Mouse (Mus musculus) granulocyte monocyte progenitor cell, adult 5-6 weeks (primary cell): Measurements from ENCODE around the gene Cnnm2. TPM values are rescaled to one million over a fixed set of nuclear protein-coding genes. Genes with fewer than 3 reads are reported as not detected.

Experiments
- ATAC-seq: replicated peaks from 2 replicates; pipeline ENCODE4 v1.8.0; 2016; ENCODE audit warnings: mild to moderate bottlenecking, moderate TSS enrichment, inconsistent platforms; ENCODE audit not compliant: poor library complexity, severe bottlenecking
- total RNA-seq, 2 experiments: library from RNA; stranded (forward) in 1 of 2; stranded (reverse) in 1 of 2; fragments of 200-712, 200-1000 nt in 1 of 2; fragments of >200 nt in 1 of 2; fragmentation: Nextera tagmentation in 1 of 2; gene quantifications; 2 replicates each; pipeline ENCODE4 v1.2.3; 2014 to 2017

Cnnm2 gene
- total RNA-seq, 2 experiments from 2014 or later: 7.2 to 12.1 TPM

DNA sequence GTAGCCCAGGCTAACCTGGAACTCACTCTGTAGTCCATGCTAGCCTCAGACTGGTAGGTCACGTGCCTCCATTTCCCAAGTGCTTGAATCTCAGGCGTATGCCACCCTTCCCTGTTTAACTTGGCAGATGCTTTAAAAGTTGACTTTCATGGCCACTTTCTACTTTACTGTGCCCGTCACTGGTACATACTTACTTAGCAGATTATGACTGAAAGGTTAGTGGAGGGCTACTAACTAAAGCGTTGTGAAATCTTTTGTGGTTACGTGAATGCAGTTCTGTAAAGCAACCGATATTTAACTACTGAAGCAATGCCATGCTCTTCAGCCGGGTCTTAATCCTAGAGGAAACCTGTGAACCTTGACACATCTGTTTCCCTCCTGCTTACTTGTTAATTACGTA is 30.5 kb downstream of the Cnnm2 start:
- ATAC-seq: peak; percentile 74

DNA sequence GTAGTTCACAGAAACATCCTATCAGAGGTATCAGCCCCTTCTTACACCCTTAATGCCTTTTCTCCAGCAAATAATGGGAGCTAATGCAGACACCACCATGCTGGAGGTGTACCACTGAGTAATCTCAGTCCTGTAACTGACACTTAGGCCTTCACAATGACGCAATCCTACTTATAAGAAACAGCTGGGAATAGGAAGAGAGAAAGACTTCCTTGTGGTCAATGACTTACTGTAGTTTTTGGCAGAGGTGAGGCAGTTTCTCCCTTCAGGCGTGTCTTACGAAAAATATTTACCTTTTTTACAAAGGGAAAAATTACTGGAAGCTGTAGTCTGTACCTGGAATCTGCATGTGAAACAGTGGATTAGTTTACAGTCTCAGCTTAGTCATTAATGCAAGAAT is 31.1 kb downstream of the Cnnm2 start:
- ATAC-seq: peak; percentile 73

DNA sequence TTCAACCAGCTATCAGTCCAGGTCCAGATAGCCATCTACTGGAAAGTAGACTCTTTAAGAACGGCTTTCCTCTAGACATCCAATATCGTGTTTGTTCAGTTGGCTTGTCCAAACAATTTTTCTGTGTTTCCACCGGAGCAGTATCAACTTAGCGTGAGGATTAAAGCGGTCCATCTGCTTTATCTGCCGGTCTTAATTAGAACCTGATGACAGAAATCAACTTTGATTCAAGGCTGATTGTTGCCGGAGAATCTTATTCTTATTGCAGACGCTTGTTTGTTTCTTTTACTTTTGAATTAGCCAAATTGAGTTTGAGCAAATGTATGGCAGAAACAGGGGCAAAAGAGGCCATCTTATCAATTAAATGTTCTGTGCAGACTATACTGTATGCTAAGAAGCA is 32.8 kb downstream of the Cnnm2 start:
- ATAC-seq: no peak

DNA sequence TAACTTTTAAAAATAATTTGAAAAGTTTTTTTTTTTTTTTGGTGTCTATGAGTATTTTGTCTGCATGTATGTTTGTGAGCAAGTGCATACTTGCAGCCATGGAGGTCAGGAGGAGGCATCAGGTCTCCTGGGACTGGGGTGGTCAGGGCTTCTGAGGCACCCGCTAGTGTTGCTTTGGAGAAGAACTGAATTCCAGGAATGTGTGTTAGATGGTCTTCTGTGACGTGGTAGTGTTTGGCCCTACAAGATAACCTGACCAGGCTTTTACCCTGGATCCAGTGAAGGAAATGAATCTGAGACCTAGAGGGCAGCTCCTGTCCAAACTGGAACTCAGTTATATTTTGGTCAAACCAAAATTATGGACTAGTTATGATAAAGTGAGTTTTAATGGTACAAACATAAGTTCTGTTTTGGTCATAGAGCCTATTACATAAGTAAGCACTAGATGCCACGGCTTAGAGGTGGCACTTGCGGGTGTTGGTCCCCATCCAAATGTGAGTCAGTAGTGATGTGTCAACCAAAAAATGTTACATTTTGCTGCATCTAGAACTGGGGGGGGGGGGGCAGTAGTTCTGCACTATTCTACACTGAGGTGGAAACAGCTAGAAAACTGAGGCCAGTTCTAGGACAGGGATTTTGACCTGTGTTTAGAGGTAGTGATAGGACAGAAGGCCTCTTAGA is 38.6 kb downstream of the Cnnm2 start:
- no peak for ATAC-seq

DNA sequence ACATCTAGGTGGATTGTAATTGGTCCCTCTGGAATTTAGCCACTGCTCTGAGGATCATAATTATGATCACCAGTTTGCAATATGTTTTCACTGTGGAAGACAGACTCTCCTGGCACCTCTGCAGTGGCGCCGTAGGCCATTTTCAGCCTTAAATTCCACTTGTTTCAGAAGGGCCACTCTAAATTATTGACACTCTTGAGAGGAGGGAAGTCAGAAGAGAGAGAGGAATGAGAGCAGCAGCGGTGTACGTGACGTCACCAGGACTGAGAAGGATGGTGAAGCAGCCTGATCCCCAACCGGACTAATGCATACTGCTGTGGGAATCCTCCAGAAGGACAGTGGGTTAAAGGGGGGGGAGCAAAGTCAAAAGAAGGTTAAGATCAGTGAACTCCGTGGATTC is 40.1 kb downstream of the Cnnm2 start:
- ATAC-seq: no peak

DNA sequence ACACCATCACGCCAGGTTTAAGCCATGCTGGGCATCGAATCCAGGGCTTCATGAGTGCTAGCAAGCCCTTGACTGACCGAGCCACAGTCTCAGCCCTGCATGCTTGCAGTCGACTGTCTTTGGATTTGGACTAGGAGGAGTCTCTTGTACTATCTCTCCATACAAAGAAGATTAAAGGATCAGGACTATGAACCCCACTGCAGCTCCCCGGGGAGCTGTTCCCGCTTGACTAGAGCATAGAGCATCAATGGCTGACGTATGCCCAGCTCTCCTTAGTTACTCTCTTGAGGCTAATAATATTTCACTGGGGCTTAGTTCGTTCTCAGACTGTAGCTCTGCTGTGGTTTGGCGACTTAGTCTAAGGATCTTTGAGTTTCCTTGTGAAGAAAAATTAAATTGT is 40.9 kb downstream of the Cnnm2 start:
- ATAC-seq: no peak

DNA sequence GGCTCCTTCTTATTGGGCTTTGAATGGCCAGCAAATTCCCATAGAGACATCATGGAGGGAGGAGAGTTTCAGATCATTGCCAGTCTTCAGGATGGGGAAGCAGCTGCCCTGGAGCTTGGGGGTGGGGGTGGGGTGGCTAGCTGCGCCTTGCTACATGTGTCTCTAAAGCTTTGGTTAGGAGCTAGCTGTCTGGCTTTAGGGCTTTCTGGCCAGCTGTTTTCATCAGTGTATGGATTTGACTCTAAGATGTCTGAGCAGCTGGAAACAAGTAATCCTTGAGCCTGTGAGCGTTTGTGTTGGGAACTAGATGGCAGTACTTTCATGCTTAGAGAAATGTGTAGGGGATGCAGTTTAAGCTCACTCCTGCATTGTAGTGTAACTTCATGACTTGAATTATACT is 42.3 kb downstream of the Cnnm2 start:
- no peak for ATAC-seq

DNA sequence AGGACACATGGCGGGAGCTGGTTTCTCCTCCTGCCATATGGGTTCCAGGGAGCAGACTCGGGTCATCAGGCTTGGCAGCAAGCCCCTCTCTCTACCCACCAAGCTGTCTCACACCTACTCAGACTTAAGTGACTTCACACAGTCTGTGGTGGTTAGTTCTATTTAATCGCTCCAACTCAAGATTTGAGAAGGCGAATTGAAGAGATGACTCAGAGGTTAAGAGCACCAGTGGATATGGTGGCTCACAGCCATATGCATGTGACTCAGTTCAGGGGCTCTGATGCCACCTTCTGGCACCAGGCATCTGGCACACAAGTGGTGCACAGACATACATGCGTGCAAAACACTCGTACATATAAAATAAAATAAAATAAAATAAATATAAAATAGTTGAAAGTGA is 43.4 kb downstream of the Cnnm2 start:
- ATAC-seq: no peak

DNA sequence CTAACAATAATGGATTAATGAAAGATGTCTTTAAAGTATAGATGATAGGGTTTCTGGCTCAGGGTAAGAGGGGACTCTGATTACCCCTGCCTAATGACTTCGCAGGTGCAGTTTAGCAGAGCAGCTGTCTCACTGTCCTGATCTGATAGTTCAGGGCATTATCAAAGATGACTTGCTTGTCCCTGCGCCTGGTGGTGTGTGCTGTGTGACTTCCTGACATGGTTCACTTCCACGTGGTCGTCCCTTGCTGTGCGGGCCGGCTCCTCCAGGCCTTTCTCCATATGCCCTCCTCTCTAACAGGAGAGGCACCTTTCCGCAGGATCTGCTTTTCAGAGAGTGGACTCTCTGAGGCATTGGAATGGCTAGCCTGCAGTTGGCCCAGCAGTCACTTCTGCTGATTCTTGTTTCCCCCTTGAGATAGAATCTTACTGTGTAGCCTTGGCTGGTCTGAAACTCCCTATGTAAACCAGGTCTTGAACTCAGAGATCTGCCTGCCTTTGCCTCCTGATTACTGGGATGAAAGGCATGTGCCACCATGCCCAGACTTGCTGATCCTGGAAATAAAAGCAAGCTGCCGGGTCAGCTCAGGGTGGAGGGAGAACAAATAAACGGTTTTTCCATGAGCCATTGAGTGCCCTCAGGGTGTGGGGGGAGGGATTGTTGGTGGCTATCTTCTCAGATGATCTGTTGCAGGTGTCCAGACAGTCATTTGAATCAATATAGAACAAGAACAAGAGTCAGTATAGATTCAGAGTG is 44.7 kb downstream of the Cnnm2 start:
- no peak for ATAC-seq

DNA sequence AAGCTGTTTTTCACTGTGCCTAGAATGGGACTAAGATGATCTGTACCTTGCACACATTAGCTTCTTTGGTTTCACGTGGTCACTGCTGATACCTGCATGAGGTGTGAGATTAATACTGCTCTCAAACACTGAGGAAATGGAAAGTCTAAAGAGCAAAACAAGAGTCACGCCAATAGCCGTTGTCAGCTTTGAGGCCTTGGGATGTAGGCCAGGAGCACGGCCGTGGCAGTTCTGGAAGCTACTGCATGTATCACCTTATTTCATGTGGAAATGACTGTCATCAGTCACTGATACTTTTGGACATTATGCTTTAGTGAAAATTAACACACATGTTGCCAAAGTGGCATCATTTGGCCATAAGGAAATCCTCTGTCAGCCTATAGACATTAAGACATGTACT is 46.9 kb downstream of the Cnnm2 start:
- no peak for ATAC-seq

DNA sequence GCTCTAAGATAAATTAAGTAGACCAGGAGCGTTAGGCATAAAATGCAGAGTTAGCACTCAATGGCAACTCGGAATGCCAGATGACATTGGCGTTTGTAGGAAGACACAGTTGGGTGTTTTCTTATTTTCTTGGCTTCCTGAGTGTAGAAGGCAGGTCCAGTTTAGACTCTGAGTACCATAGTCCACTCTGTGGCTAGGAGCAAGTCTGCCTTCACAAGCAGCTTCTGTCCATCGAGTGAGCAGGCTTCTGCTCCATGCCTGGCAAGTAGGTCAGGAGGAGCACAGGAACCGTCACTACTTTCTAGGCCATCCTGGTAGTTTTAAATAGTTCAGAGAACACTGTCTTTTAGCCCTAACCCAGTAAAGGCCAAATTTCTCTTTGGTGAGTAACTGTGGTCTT is 47.6 kb downstream of the Cnnm2 start:
- ATAC-seq: no peak

DNA sequence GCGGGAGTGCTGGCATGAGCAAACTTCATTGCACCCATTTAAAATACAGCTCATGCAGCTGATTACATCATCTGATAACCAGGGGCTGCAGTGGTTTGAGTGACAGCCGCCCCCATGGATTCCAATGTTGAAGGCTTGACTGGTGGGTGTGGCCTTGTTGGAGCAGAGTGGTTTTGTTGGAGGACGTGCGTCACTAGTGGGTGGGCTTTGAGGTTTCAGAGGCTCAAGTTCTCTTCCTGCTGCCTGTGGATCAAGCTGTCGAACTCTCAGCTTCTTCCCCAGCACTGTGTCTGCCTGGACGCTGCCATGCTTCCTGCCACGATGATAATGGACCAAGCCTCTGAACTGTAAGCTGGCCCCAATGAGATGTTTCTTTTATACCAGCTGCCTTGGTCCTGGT is 57.9 kb downstream of the Cnnm2 start:
- peak; percentile 76 for ATAC-seq

DNA sequence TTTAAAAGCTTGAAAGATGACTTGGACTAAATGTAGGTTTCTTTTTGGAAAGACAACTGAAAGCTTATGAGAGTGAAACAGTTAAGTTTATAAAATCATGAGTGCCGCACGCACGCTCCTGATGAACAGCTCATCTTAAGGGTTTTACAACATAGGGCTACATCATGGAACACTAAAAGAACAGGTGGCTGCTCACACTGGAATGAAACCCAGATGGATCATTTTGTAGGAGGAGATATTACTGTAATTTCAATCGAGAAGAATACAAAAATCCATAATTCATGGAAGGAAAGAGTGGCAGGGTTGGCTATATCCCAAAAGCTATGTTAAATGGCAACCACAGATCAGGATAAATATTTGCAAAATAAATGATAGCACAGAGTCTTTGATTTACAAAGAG is 61.1 kb downstream of the Cnnm2 start:
- ATAC-seq: no peak

DNA sequence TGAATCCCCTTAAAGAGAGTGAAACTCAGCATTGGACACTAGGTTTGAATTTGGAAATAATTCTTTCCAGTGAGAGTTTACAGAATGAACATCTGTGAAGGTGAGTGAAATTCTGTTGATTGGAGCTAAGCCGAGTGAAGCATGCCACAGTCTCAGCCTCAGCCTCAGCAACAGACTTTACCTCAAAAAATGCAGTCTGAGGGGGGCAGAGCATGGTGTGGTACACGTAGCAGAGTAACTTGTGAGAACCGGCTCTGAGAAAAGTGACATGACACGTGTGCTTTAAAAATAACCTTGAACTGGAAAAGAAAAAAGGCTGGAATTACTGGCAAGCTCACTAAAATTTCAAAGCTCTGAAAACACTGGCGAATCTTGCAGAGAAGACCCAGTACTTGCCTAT is 62.4 kb downstream of the Cnnm2 start:
- ATAC-seq: no peak

DNA sequence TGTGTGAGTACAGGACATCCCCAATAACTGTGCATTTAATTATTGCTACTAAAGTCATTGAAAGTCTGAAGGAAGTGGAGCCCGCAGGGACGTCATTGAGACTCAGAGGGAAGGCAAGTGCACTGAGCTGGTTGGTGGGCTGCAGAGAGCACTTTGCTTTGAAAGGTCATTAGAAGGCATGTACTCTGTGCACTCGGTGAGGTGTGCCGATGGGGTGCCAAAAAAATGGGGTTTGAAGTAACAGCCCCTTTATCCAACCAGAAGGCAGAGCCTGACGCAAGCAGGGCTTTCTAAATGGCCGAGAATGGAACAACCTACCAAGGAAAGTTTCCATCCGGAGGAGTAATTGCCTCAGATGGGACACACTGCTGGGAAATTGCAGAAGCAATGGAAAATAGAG is 63.5 kb downstream of the Cnnm2 start:
- no peak for ATAC-seq

DNA sequence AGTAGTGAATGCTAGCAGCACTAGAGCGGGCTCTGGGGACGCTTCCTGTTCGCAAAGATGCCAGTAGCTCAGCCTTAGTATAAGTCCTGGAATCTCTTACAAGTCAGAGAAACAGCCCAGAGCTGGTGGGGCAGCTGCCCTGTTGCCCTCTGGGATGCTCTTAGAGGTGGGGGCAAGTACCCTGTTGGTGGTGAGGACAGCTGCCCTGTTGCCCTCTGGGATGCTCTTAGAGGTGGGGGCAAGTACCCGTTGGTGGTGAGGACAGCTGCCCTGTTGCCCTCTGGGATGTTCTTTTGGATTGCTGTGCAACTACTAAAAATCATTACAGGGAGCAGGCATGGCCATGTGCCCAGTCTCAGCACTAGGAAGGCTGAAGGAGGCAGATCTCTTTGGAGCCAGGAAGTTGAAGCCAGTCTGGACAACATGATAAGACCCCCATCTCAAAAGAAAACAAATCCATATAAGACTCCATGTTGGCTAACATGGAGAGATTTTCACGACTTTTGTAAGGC is 66.3 kb downstream of the Cnnm2 start:
- ATAC-seq: no peak

DNA sequence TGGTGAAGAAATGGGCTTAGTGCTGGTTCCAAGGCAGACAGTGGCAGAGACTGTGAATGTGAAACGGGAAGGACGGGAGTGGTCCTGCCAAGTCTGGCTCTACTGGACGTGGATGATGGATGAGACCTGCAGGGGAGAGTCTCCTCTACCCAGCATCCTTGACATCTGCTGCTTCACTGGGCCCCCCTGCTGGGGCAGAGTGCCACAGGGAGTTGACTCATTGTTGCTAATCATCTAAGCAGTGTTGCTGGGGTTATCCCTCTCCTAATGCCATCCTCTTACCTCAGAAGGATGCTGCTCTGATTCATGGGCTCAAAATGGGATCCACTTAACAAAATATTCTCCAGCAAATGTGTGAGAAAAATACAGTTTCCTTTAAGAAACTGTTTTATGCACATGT is 67.6 kb downstream of the Cnnm2 start:
- no peak for ATAC-seq

DNA sequence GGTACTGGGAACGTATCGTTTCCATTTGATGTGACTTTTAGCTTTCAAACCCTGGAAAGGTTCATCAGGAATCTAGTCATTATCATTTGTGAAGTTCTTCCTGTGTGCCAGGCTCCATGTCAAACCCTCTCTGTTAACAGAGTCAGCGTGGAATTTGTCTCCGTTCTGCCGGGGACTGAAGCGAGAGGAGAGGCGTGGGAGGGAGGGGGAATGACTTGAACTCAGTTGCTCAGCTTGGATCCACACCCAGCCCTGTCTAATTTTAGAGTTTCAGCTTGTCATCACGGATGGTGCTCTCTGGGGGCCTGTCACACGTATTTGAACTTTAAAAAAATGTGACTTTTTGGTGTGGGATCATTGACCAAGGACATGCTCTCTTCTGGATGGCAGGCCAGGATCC is 70.0 kb downstream of the Cnnm2 start:
- ATAC-seq: no peak

DNA sequence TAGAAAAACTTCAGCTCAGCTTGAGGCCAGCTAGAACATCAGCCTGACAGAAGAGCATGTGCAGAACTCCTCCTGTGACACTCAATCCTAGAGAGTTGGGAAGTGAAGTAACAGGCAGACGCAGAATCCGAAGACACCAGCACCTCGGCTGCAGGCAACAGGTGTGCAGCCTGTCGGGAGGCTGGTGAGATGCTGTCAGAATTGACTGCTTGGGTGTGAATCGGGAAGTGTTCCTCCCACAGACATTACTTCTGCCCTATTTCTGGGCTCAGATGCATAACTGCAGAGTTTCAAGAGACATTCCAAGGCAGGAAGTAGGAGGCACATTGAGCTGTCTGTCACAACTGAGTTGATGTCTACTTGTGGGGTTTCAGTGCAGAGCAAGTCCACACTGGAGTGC is 72.9 kb downstream of the Cnnm2 start:
- ATAC-seq: no peak; the same call in 1 of the 2 replicates

DNA sequence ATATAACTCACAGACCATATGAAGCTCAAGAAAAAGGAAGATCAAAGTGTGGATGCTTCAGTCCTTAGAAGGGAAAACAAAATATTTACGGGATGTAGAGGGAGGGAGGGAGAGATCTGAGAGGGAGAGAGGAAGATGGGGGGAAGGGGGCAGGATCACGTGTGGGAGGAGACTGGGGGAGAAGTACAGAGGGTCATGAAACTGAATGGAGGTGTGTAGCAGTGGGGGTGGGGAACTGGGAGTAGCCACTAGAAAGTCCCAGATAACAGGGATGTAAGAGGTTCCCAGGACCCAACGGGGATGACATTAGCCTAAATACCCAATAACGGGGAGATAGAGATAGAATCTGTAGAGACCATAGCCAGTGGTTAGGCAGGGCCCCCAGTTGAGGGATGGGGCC is 73.9 kb downstream of the Cnnm2 start:
- no peak for ATAC-seq

DNA sequence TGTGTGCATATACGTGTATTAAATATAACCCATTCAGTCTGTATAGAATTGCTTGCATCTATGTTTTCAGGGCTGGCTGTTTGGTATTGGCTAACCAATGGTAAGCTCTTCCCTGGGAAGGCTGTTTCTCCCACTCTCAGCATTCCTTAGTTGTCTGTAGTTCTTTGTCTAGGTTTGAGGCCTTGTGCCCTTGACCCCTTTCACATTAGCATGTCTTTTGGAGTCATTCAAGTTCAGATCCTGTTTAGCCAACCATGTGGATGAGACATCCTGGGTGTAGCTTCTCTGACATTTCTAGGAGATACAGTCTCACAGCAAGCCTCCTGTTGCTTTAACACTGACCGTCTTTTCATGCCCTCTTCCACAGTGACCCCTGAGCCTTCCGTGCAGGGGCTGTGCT is 74.7 kb downstream of the Cnnm2 start:
- ATAC-seq: no peak
